Mouse (Mus musculus): Measurements from ENCODE around the gene Fgf23. TPM values are rescaled to one million over a fixed set of nuclear protein-coding genes. Genes with fewer than 3 reads are reported as not detected.

Gene Fgf23
- total RNA-seq (2018; cell fraction: chromatin; rRNA removed), result not detected
- total RNA-seq (2018; cell fraction: cytosol; rRNA removed), result not detected
- total RNA-seq (2018; cell fraction: nucleus; rRNA removed), result not detected
- not detected in 3 replicates for polyA plus RNA-seq (2018)

- H3K27ac ChIP-seq, result no peak within 1 kb of the TSS
- no peaks in the 10 kb centered on the region for H3K79me2 ChIP-seq (ENCODE audit: inconsistent target)
- no peak within 1 kb of the TSS for H3K4me3 ChIP-seq (ENCODE audit: inconsistent target)
- no peaks in the 10 kb centered on the region for H3K36me3 ChIP-seq (ENCODE audit: inconsistent target)
- 26% methylated on average over 5 of the region's 5 CpGs for WGBS (ENCODE audit: missing documents)
Measured at GRCm38 (mm10) chr6:127072817-127073216, at the start of gene Fgf23. Gene Fgf23 (plus strand): TSS chr6:127072902.

DNA sequence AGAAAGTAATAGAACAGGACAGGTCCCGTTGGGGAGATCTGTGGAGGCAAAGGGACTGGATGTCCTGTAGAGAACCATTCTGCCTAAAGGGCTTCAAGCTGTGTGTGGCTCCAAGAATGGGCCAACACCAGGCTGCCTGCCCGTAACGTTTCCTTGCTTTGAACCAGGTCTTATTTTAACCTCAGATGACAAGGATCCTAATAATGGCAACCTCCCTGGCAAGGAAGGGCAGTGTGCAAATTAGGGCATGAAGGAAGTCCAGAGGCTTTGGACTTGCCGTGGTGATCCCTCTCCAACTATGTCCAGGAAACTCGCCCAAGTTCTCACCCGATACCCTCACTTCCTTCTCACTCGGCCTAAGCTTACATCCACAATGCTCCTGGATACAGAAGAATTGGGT lies 47.9 kb upstream of the Fgf23 start:
- H3K4me3 ChIP-seq (ENCODE audit: inconsistent target), result no peak overlapping the region
- 74% methylated on average over 7 of the region's 7 CpGs for WGBS (ENCODE audit: missing documents)
- no peaks in the 10 kb centered on the region for H3K79me2 ChIP-seq (ENCODE audit: inconsistent target)
- H3K36me3 ChIP-seq (ENCODE audit: inconsistent target), result no peaks in the 10 kb centered on the region
- H3K27ac ChIP-seq, result no peak overlapping the region

- Histone ChIP-seq H3K4me3 (ENCODE audit: inconsistent target) (no peak overlapping the region), H3K79me2 (ENCODE audit: inconsistent target) (no peaks in the 10 kb centered on the region), H3K36me3 (ENCODE audit: inconsistent target) (no peaks in the 10 kb centered on the region), H3K27ac (no peak overlapping the region)
- WGBS (ENCODE audit: missing documents), result 23% methylated on average over 10 of the region's 10 CpGs
Measured at GRCm38 (mm10) chr6:127034760-127035159, 37.9 kb upstream of the Fgf23 start.

DNA sequence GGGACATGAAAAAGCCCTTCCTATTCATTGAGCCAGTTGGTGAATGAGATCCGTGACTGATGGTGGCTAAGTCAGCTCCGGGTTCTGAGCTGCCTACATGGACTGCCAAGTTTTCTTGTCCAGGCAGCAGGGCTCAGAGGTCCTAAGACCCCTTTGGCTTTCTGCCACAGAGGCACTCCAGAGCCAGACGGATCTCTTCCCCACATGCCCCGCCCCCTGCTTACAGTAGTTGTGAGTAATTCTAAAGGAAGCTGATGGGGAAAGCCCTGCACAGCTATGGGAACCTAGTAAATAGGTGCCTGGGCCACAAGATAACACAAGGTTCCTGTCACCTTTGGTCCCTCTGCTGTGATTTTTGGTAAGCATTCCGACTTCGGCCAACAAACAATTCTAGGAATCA lies 27.8 kb upstream of the Fgf23 start:
- Histone ChIP-seq H3K36me3 (ENCODE audit: inconsistent target) (no peaks in the 10 kb centered on the region), H3K4me3 (ENCODE audit: inconsistent target) (no peak overlapping the region), H3K79me2 (ENCODE audit: inconsistent target) (no peaks in the 10 kb centered on the region), H3K27ac (no peak overlapping the region)
- WGBS (ENCODE audit: missing documents), result 38% methylated on average over 6 of the region's 6 CpGs

- no peaks in the 10 kb centered on the region for H3K36me3 ChIP-seq (ENCODE audit: inconsistent target)
- no peak overlapping the region for H3K4me3 ChIP-seq (ENCODE audit: inconsistent target)
- no peaks in the 10 kb centered on the region for H3K79me2 ChIP-seq (ENCODE audit: inconsistent target)
- 79% methylated on average over 4 of the region's 4 CpGs for WGBS (ENCODE audit: missing documents)
- H3K27ac ChIP-seq, result no peak overlapping the region
Measured at GRCm38 (mm10) chr6:127050847-127051246, 21.9 kb upstream of the Fgf23 start.

DNA sequence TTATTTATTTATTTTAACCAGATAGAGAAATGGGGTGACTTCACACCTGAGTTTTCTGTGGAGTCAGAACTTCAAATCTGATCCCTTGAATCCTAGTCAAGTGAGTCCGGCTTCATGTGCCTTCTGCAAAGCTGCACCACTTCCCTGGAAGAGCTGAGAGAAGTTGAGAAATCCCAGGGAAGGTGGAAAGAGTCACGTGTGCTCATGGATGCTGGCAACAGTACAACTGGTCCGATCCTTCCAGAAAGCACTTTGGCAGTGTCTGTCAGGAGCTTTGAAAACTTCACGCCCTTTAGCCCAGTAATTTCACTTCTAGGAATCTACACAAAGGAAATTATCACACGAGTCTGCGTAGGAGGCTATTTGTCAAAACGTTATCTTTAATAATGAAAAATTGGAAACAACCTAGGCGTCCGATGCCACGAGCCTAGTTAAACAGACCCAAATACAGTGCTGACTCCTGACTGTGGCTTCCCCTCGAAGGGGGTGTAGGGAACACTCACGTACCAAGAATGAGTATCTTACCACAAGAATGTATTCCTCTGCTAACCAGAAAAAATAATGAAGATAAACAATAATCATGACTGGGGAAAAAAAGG lies 15.6 kb upstream of the Fgf23 start:
- H3K27ac ChIP-seq, result no peak overlapping the region
- H3K4me3 ChIP-seq (ENCODE audit: inconsistent target), result no peak overlapping the region
- WGBS (ENCODE audit: missing documents), result 84% methylated on average over 12 of the region's 12 CpGs
- no peaks in the 10 kb centered on the region for H3K79me2 ChIP-seq (ENCODE audit: inconsistent target)
- H3K36me3 ChIP-seq (ENCODE audit: inconsistent target), result no peaks in the 10 kb centered on the region

DNA sequence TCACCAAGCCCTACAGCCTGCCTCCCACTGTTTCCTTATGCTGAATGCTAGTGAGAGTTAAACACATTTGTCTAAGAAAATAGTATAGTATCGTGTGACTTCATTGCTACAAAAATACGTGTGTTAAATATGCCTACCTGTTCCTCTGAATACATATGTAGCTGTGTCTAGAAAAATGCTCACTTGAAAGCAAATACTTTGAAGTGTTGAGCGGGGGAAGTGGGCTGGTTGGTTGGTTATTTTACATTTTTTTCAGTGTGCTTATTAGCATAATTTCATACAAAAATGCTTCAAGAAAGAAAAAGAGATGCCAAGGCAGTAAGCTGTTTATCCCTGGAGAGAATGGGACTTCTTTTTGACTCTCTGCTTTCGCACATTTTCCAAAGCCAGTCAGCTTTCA lies 12.7 kb upstream of the Fgf23 start:
- 87% methylated on average over 4 of the region's 4 CpGs for WGBS (ENCODE audit: missing documents)
- Histone ChIP-seq H3K4me3 (ENCODE audit: inconsistent target) (no peak overlapping the region), H3K36me3 (ENCODE audit: inconsistent target) (no peaks in the 10 kb centered on the region), H3K27ac (no peak overlapping the region), H3K79me2 (ENCODE audit: inconsistent target) (no peaks in the 10 kb centered on the region)

DNA sequence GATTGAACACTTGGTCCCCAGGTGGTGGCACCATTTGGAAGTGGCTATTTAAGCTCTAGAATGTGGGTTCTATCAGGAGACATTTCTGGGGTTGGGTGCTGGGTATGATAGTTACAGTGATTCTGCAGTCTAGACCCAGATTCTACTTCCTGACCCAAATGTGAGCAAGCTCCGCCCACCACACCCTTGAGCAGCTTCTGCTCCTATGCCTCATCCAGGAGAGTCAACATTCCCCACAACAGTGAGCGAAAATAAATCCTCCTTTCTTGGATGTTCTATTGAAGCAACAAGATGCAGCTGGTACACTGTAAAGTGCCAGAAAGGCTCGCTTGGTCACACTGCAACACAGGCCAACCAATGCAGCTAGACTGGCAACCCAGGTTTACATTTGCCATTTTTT lies 8.8 kb upstream of the Fgf23 start:
- 69% methylated on average over 3 of the region's 3 CpGs for WGBS (ENCODE audit: missing documents)
- Histone ChIP-seq H3K4me3 (ENCODE audit: inconsistent target) (no peak overlapping the region), H3K36me3 (ENCODE audit: inconsistent target) (no peaks in the 10 kb centered on the region)

GRCm38 (mm10) chr6:127064815-127065214 lies 7.9 kb upstream of the Fgf23 start:
- 5% methylated on average over 14 of the region's 14 CpGs for WGBS (ENCODE audit: missing documents)
- H3K27ac ChIP-seq, result no peak overlapping the region
- H3K36me3 ChIP-seq (ENCODE audit: inconsistent target), result no peaks in the 10 kb centered on the region
- H3K4me3 ChIP-seq (ENCODE audit: inconsistent target), result no peak overlapping the region
- H3K79me2 ChIP-seq (ENCODE audit: inconsistent target), result no peaks in the 10 kb centered on the region

More for the DNA sequence above, 8.8 kb upstream of the Fgf23 start:
- Histone ChIP-seq H3K79me2 (ENCODE audit: inconsistent target) (no peaks in the 10 kb centered on the region), H3K27ac (no peak overlapping the region)

DNA sequence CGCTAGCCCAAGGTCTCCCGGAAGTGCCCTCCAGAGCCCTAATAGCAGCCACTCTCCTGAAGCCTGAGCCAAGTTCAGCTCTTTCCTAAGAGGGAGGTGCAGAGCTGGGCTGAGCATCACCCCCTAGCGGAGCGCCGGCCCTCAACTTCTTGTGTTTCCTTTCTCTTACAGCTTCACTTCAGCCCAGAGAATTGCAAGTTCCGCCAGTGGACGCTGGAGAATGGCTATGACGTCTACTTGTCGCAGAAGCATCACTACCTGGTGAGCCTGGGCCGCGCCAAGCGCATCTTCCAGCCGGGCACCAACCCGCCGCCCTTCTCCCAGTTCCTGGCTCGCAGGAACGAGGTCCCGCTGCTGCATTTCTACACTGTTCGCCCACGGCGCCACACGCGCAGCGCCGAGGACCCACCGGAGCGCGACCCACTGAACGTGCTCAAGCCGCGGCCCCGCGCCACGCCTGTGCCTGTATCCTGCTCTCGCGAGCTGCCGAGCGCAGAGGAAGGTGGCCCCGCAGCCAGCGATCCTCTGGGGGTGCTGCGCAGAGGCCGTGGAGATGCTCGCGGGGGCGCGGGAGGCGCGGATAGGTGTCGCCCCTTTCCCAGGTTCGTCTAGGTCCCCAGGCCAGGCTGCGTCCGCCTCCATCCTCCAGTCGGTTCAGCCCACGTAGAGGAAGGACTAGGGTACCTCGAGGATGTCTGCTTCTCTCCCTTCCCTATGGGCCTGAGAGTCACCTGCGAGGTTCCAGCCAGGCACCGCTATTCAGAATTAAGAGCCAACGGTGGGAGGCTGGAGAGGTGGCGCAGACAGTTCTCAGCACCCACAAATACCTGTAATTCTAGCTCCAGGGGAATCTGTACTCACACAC lies 7.4 kb downstream of the Fgf23 start:
- Histone ChIP-seq H3K27ac (no peak overlapping the region), H3K36me3 (ENCODE audit: inconsistent target) (no peaks in the 10 kb centered on the region), H3K4me3 (ENCODE audit: inconsistent target) (no peak overlapping the region), H3K79me2 (ENCODE audit: inconsistent target) (no peaks in the 10 kb centered on the region)
- 7% methylated on average over 59 of the region's 59 CpGs for WGBS (ENCODE audit: missing documents)

- H3K4me3 ChIP-seq (ENCODE audit: inconsistent target), result no peak overlapping the region
- no peaks in the 10 kb centered on the region for H3K79me2 ChIP-seq (ENCODE audit: inconsistent target)
- H3K27ac ChIP-seq, result no peak overlapping the region
- no peaks in the 10 kb centered on the region for H3K36me3 ChIP-seq (ENCODE audit: inconsistent target)
- WGBS (ENCODE audit: missing documents), result 56% methylated on average over 6 of the region's 6 CpGs
Measured at GRCm38 (mm10) chr6:127081820-127082219, 9.1 kb downstream of the Fgf23 start.

- Histone ChIP-seq H3K79me2 (ENCODE audit: inconsistent target) (no peaks in the 10 kb centered on the region), H3K36me3 (ENCODE audit: inconsistent target) (peaks cover 32% of the 10 kb centered on the region), H3K4me3 (ENCODE audit: inconsistent target) (no peak overlapping the region), H3K27ac (no peak overlapping the region)
- 83% methylated on average over 4 of the region's 4 CpGs for WGBS (ENCODE audit: missing documents)
Measured at GRCm38 (mm10) chr6:127086739-127087138, 14.0 kb downstream of the Fgf23 start.

DNA sequence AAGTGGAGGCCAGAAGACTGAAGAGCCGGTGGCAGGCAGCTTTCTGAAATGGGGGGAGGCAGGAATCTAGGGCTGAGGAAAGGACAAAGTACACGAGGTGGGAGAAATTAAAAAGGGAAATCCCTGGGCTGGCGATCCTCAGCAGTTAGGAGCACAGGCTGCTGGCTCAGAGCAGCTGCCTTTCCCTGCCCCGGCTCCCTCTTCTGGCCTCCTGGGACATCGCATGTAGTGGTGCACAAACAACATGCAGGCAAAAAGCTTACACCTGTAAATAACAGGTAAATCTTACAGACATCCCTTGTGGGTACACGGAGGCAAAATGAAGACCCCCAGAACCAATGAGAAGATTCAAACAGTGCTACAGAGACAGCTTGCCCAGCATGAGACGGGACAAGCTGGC lies 21.9 kb downstream of the Fgf23 start:
- no peaks in the 10 kb centered on the region for H3K79me2 ChIP-seq (ENCODE audit: inconsistent target)
- H3K27ac ChIP-seq, result no peak overlapping the region
- H3K36me3 ChIP-seq (ENCODE audit: inconsistent target), result peaks cover 21% of the 10 kb centered on the region
- WGBS (ENCODE audit: missing documents), result 76% methylated on average over 7 of the region's 7 CpGs
- no peak overlapping the region for H3K4me3 ChIP-seq (ENCODE audit: inconsistent target)

DNA sequence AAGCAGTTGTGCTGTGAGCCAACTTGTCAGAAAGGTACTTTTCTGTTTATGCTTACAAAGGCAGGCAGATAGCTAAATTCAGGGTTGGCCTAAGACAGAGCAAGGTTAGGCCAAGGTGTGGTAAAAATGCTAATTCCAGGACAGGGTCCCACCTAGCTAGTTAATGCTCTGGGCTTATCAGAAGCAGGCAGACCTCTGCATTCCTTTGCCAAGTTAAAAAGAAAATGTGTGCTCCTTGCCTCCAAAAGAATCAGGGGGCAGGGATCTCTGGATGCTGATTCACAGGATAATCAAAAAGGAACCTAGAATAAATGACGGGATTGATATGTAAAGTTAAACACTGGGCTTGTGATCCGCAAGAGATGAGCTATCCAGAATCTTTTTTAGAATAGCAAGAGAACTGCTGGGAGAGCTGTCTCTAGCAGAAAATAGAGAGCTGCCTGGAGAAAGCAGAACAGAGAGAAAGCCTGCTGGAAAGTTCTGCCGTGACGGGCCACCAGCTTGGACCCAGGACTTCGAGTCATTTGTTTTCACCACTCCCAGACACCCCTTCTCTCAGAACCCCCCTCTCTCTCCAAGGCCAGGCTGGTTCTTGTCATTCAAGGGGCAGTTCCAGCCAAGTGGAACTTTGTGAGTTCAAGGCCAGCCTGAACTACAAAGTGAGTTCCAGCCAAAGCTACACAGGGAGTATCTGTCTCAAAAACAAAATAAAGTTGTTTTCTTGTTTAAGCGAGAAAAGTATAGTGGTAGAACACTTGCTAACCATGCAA lies 31.0 kb downstream of the Fgf23 start:
- no peak overlapping the region for H3K27ac ChIP-seq
- peaks cover 63% of the 10 kb centered on the region; the same call in 1 of the 2 replicates for H3K79me2 ChIP-seq (ENCODE audit: inconsistent target)
- WGBS (ENCODE audit: missing documents), result 98% methylated on average over 6 of the region's 6 CpGs
- H3K4me3 ChIP-seq (ENCODE audit: inconsistent target), result no peak overlapping the region
- H3K36me3 ChIP-seq (ENCODE audit: inconsistent target), result peaks cover 9% of the 10 kb centered on the region; the same call in 1 of the 2 replicates
